Mouse (Mus musculus): ENCODE results near the gene 1700016K19Rik. TPM values are rescaled to one million over a fixed set of nuclear protein-coding genes. Genes with fewer than 3 reads are reported as not detected.

1700016K19Rik gene
- total RNA-seq, 1 experiment, result 1.2 TPM

DNA sequence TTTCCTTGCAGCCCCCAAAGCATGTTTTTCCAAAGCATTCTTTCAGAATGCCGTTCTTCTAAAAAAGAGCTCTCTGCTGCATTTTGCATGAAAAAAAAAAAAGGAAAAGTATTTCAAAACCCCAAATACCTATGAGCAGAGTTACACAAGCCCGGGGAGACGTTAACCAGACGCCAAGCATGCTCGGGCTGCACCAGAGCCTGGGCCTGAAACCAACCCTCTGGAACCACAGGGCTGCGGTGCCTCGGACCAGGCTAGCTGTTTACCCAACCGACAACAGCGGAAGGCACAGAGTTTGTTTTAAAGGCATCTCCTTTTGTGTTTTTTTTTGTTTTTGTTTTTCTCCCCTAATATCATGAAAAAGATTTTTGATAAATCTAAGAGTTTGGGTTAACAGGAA, 21.2 kb downstream of the 1700016K19Rik start:
- Histone ChIP-seq H3K36me3 (ENCODE audit: control insufficient read depth, insufficient read depth, low read length, poor library complexity, severe bottlenecking) (no peaks in the 10 kb centered on the region), H3K27ac (ENCODE audit: insufficient read depth, low read depth, low read length, poor library complexity, severe bottlenecking) (no peak overlapping the region), H3K4me1 (ENCODE audit: control insufficient read depth in 2 of 2, insufficient read depth in 2 of 2, low read length in 2 of 2, poor library complexity in 1 of 2) (no peaks in the 10 kb centered on the region), H3K9ac (ENCODE audit: insufficient read depth, low read depth, low read length, poor library complexity, severe bottlenecking) (no peak overlapping the region), H3K4me3 (ENCODE audit: insufficient read depth in 1 of 2, low read depth in 1 of 2, low read length in 2 of 2, poor library complexity in 1 of 2, severe bottlenecking in 1 of 2) (no peak overlapping the region), H3K9me3 (ENCODE audit: control insufficient read depth, insufficient read depth, low read depth, low read length) (no peaks in the 10 kb centered on the region)
- TF ChIP-seq HCFC1 (IDR thresholded peaks at IDR 0.05; ENCODE audit: borderline replicate concordance, insufficient read depth, low read length) (no peak), MAFK (IDR thresholded peaks at IDR 0.05; ENCODE audit: insufficient read depth, low read depth, low read length) (no peak)
- no peak for DNase-seq (ENCODE audit: low read depth, low spot score)
- in situ Hi-C loops (cut with MboI; ENCODE audit: low sequenced_read_pairs in 2 of 2, unreplicated experiment in 2 of 2), result no loop called here

DNA sequence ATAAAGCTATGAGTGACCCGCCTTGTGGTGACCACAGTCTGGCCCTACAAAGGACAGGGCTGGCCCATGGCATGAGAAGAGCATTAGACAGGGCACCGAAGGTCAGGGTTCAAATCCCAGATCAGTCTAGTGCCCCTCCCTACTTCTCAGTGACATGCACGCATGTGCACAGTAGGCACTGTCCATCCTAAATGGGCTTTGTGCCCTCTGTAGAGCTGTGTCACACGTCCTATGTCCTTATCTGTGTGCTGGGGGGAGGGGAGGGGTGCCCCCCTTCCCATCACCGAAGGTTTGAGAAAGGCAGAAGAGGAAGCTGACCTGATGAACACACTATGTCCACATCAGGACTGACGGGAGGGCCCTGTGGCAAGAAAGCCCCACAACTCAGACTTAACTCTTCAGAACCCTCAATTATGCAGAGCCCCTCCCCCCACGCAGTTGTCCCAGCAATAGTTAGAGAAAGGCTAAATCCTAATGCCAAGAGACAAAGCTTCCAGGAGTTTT, 25.4 kb downstream of the 1700016K19Rik start:
- H3K4me1 ChIP-seq (ENCODE audit: control insufficient read depth in 2 of 2, insufficient read depth in 2 of 2, low read length in 2 of 2, poor library complexity in 1 of 2), result no peaks in the 10 kb centered on the region
- H3K9me3 ChIP-seq (ENCODE audit: control insufficient read depth, insufficient read depth, low read depth, low read length), result no peaks in the 10 kb centered on the region
- no peak for TF ChIP-seq CHD2 (IDR thresholded peaks at IDR 0.05; ENCODE audit: low read depth, low read length)
- TF ChIP-seq MAFK (IDR thresholded peaks at IDR 0.05; ENCODE audit: insufficient read depth, low read depth, low read length), result no peak
- TF ChIP-seq ZNF384 (IDR thresholded peaks at IDR 0.05; ENCODE audit: low read depth, low read length), result no peak
- no peak for TF ChIP-seq HCFC1 (IDR thresholded peaks at IDR 0.05; ENCODE audit: borderline replicate concordance, insufficient read depth, low read length)
- no peak for TF ChIP-seq ZC3H11A (IDR thresholded peaks at IDR 0.05; ENCODE audit: borderline replicate concordance, low read depth, low read length)
- no peak overlapping the region for H3K4me3 ChIP-seq (ENCODE audit: insufficient read depth in 1 of 2, low read depth in 1 of 2, low read length in 2 of 2, poor library complexity in 1 of 2, severe bottlenecking in 1 of 2)
- DNase-seq (ENCODE audit: low read depth, low spot score), result no peak
- in situ Hi-C loops (cut with MboI; ENCODE audit: low sequenced_read_pairs in 2 of 2, unreplicated experiment in 2 of 2), result no loop called here
- no peak overlapping the region for H3K9ac ChIP-seq (ENCODE audit: insufficient read depth, low read depth, low read length, poor library complexity, severe bottlenecking)
- H3K27ac ChIP-seq (ENCODE audit: insufficient read depth, low read depth, low read length, poor library complexity, severe bottlenecking), result no peak overlapping the region
- no peaks in the 10 kb centered on the region for H3K36me3 ChIP-seq (ENCODE audit: control insufficient read depth, insufficient read depth, low read length, poor library complexity, severe bottlenecking)

DNA sequence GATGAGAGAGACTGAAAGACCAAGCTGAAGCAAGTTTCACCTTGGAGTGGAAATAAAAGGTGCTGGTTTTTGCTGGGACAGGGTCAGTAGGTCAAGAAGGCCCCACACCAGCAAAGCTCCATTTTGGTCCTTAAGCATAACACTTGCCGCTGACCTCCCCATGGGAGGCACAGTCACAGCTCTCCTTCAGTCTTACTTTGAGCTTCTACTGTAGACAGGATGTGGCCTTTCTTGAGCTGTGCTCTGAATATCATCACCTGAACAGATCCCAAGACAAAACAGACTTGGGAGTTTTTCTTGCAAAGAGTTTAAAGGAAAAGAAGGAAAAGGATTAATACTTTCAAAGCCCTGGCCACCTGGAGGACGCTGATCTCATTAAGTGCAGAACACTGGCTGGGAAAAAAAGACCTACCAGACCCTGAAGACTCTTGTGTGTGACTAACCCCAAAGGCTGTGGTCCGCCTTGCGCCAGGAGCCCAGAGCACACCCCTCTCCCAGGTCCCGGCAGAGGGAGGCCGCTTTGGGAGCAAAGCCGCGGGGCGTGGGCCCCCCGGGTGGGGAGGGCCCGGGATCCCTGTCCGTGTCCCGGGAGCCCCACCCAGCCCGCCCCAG, 26.9 kb downstream of the 1700016K19Rik start:
- Histone ChIP-seq H3K36me3 (ENCODE audit: control insufficient read depth, insufficient read depth, low read length, poor library complexity, severe bottlenecking) (no peaks in the 10 kb centered on the region), H3K4me1 (ENCODE audit: control insufficient read depth in 2 of 2, insufficient read depth in 2 of 2, low read length in 2 of 2, poor library complexity in 1 of 2) (no peaks in the 10 kb centered on the region), H3K27ac (ENCODE audit: insufficient read depth, low read depth, low read length, poor library complexity, severe bottlenecking) (no peak overlapping the region), H3K9me3 (ENCODE audit: control insufficient read depth, insufficient read depth, low read depth, low read length) (no peaks in the 10 kb centered on the region), H3K4me3 (ENCODE audit: insufficient read depth in 1 of 2, low read depth in 1 of 2, low read length in 2 of 2, poor library complexity in 1 of 2, severe bottlenecking in 1 of 2) (peak overlapping the region; percentile 65 to 87; a peak in 3 of 4 replicates), H3K9ac (ENCODE audit: insufficient read depth, low read depth, low read length, poor library complexity, severe bottlenecking) (no peak overlapping the region)
- TF ChIP-seq ZNF384 (IDR thresholded peaks at IDR 0.05; ENCODE audit: low read depth, low read length) (no peak), CHD2 (IDR thresholded peaks at IDR 0.05; ENCODE audit: low read depth, low read length) (no peak), HCFC1 (IDR thresholded peaks at IDR 0.05; ENCODE audit: borderline replicate concordance, insufficient read depth, low read length) (no peak), MAFK (IDR thresholded peaks at IDR 0.05; ENCODE audit: insufficient read depth, low read depth, low read length) (no peak), ZC3H11A (IDR thresholded peaks at IDR 0.05; ENCODE audit: borderline replicate concordance, low read depth, low read length) (no peak)
- no peak for DNase-seq (ENCODE audit: low read depth, low spot score)
- in situ Hi-C loops (cut with MboI; ENCODE audit: low sequenced_read_pairs in 2 of 2, unreplicated experiment in 2 of 2), result no loop called here

DNA sequence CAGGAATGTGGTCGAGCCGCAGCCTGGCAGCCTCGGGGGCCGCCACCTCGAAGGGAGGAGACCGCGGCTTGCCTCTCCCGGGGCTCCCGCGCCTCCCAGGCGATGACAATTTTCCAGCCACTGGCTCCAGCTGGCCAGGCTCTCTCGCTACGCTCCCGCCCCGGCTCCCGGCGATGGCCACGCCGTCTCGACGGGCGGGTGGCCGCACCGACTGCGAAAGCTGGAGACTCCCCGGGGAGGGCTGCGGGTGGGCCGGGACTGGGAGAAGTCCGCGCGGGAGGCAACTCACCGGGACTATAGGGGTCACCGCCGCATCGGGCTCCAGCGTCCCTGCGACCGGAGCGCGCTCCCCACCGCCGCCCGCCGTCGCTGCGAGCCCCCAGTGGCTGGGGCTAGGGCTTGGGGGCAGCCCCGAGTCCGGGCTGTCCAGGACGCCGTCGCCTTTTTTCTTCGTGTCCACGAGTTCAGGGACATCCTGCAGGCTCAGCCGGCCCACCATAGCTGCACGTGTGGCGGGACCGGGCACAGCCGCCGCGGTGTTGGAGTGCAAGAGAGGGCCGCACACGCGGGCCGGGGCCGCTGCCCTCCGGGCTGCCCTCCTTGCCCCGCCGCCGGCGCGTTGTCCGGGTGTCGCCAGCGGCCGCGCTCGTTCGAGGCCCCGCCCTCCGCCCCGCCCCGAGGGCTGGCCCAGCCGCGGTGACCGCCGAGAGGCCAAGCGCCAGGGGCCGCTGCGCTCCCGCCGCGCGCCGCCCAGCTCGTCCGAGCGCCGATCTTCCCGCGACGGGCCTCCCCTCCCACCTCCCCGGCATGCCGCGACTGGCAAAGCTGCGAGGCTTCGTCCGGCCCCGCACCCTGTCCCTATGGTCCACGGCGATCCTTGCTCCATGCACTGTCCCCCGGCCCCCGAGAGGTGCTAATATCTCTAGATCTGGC, 27.7 kb downstream of the 1700016K19Rik start, which contains the start of gene Rflnb:
Rflnb (minus strand) TSS at position 644 of the 933 bp plus-strand sequence.
- no peak for TF ChIP-seq CHD2 (IDR thresholded peaks at IDR 0.05; ENCODE audit: low read depth, low read length)
- TF ChIP-seq ZC3H11A (IDR thresholded peaks at IDR 0.05; ENCODE audit: borderline replicate concordance, low read depth, low read length), result no peak
- no peak for TF ChIP-seq ZNF384 (IDR thresholded peaks at IDR 0.05; ENCODE audit: low read depth, low read length)
- TF ChIP-seq HCFC1 (IDR thresholded peaks at IDR 0.05; ENCODE audit: borderline replicate concordance, insufficient read depth, low read length), result no peak
- TF ChIP-seq MAFK (IDR thresholded peaks at IDR 0.05; ENCODE audit: insufficient read depth, low read depth, low read length), result no peak
- Histone ChIP-seq H3K4me1 (ENCODE audit: control insufficient read depth in 2 of 2, insufficient read depth in 2 of 2, low read length in 2 of 2, poor library complexity in 1 of 2) (no peaks in the 10 kb centered on the region), H3K4me3 (ENCODE audit: insufficient read depth in 1 of 2, low read depth in 1 of 2, low read length in 2 of 2, poor library complexity in 1 of 2, severe bottlenecking in 1 of 2) (peak within 1 kb of the TSS; percentile 65 to 87)

More for the DNA sequence above, 27.7 kb downstream of the 1700016K19Rik start, which contains the start of gene Rflnb:
- Histone ChIP-seq H3K36me3 (ENCODE audit: control insufficient read depth, insufficient read depth, low read length, poor library complexity, severe bottlenecking) (no peaks in the 10 kb centered on the region), H3K9ac (ENCODE audit: insufficient read depth, low read depth, low read length, poor library complexity, severe bottlenecking) (peak within 1 kb of the TSS; percentile 32), H3K9me3 (ENCODE audit: control insufficient read depth, insufficient read depth, low read depth, low read length) (no peaks in the 10 kb centered on the region), H3K27ac (ENCODE audit: insufficient read depth, low read depth, low read length, poor library complexity, severe bottlenecking) (no peak within 1 kb of the TSS)
- DNase-seq (ENCODE audit: low read depth, low spot score), result no peak
- in situ Hi-C loops (cut with MboI; ENCODE audit: low sequenced_read_pairs in 2 of 2, unreplicated experiment in 2 of 2), result no loop called here
